Mouse (Mus musculus): ENCODE data around the gene Gm20388. TPM values are rescaled to one million over a fixed set of nuclear protein-coding genes. Genes with fewer than 3 reads are reported as not detected.
A peak's percentile ranks its signal among the peaks of the same experiment; 100 is the strongest.

Gene Gm20388
- polyA plus RNA-seq, 1 experiment from 2014 or later, result 5.5 TPM

DNA sequence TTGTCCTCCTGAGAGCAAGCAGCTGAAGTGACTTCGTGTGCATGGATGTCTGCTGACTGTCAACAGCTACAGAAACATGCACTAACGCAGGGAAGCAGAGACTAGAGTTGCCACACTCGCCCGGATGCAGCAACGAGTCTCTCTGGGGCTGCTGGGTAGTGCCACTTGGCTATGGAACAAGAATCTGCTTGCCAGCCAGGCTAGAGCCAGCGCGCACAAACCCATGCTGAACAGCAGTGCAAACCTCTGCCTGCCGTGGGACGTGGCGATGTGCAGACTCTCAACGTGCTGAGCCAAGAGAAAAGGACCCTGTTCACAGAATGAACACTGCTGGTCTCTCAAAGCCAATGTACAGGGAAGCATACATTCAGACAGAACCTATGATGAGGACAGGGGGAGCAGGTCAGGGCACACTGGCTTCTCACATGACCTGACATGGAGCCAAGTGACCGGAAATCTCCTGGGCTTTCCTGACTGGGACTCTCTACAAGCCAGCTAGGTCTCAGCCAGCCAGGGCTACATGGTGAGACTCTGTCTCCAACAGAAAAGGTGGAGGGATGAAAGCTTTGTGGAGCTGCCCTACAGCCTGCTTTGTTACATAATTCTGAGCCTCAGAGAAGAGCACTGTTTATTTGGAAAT is 1901.4 kb downstream of the Gm20388 start:
- Histone ChIP-seq H3K27ac (no peak overlapping the region), H3K4me2 (no peak overlapping the region), H3K27me3 (no peaks in the 10 kb centered on the region), H3K4me3 (no peak overlapping the region), H3K9ac (no peak overlapping the region), H3K36me3 (peaks cover 32% of the 10 kb centered on the region), H3K4me1 (no peaks in the 10 kb centered on the region), H3K9me3 (no peaks in the 10 kb centered on the region)
- 93% methylated on average over 12 of the region's 12 CpGs for WGBS
- ATAC-seq (ENCODE audit: borderline replicate concordance, extremely low read depth, low FRiP score, low TSS enrichment), result no peak

DNA sequence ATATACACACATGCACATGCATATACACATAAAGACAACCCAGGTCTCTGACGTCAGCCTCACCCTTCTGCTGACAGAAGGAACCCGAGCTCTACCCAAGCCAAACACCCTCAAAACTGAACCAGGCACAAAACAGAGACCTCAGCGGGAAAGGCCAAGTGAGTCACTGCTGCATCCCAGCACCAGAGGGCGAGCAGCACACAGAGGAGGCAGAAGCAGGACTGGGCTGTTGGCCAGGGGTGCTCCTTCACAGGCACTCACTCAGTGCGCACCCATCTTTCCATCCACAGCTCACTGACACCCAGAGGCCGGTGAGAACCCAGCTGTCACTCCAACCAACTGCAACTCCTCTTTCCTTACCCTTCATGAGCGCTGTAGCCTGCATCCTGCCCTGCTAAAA is 1907.6 kb downstream of the Gm20388 start:
- no peak overlapping the region for H3K9ac ChIP-seq
- no peaks in the 10 kb centered on the region for H3K9me3 ChIP-seq
- no peak for ATAC-seq (ENCODE audit: borderline replicate concordance, extremely low read depth, low FRiP score, low TSS enrichment)
- H3K27ac ChIP-seq, result no peak overlapping the region
- no peak overlapping the region for H3K4me3 ChIP-seq
- H3K4me1 ChIP-seq, result no peaks in the 10 kb centered on the region
- no peak overlapping the region for H3K4me2 ChIP-seq
- no peaks in the 10 kb centered on the region for H3K27me3 ChIP-seq
- WGBS, result 73% methylated on average over 7 of the region's 7 CpGs
- H3K36me3 ChIP-seq, result peaks cover 37% of the 10 kb centered on the region

DNA sequence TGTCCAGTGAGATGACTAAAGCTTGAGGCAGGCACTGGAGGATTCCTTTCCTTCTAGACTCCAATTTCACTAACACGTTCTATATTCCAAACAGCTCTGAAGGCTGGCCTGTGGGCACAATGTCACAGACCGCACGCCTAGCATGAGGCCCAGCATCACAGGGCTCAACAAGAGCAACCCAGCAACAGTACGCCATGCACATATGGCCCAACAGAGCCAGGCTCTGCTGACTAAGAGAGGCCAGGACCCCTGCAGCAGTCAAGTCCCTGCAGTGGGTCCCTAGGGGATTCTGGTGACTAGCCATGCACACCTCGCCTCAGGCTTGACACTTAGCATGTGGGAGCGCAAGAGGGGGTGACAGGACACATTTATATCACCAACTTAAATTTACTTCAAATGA is 1910.2 kb downstream of the Gm20388 start:
- ATAC-seq (ENCODE audit: borderline replicate concordance, extremely low read depth, low FRiP score, low TSS enrichment), result no peak

DNA sequence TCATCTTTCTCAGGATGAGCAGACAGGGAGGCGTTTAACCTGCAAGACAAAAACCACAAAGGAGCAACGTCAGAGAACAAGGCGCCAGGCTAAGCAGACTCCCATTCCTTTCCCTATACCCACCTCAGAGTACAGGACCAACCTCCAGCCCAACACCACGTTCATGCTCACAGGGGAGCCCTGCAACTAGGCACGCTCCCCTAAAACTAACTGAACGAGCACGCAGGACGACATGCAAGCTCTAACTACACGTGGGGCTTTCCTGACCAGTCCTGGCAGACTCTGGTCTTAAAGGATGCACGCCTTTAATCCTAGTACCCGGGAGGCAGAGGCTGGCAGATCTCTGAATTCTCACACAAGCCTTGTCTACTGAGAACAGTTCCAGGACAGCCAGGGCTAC is 1910.7 kb downstream of the Gm20388 start:
- H3K4me3 ChIP-seq, result no peak overlapping the region
- H3K9ac ChIP-seq, result no peak overlapping the region
- WGBS, result 85% methylated on average over 11 of the region's 11 CpGs
- no peaks in the 10 kb centered on the region for H3K4me1 ChIP-seq
- H3K36me3 ChIP-seq, result peaks cover 16% of the 10 kb centered on the region; the same call in 1 of the 2 replicates
- H3K4me2 ChIP-seq, result no peak overlapping the region
- H3K27me3 ChIP-seq, result no peaks in the 10 kb centered on the region
- ATAC-seq (ENCODE audit: borderline replicate concordance, extremely low read depth, low FRiP score, low TSS enrichment), result no peak
- no peaks in the 10 kb centered on the region for H3K9me3 ChIP-seq
- H3K27ac ChIP-seq, result no peak overlapping the region

More for the DNA sequence above, 1910.2 kb downstream of the Gm20388 start:
- H3K27me3 ChIP-seq, result no peaks in the 10 kb centered on the region
- H3K4me1 ChIP-seq, result no peaks in the 10 kb centered on the region
- H3K9ac ChIP-seq, result no peak overlapping the region
- no peak overlapping the region for H3K27ac ChIP-seq
- peaks cover 16% of the 10 kb centered on the region for H3K36me3 ChIP-seq
- 92% methylated on average over 6 of the region's 6 CpGs for WGBS
- no peaks in the 10 kb centered on the region for H3K9me3 ChIP-seq
- no peak overlapping the region for H3K4me3 ChIP-seq
- no peak overlapping the region for H3K4me2 ChIP-seq

DNA sequence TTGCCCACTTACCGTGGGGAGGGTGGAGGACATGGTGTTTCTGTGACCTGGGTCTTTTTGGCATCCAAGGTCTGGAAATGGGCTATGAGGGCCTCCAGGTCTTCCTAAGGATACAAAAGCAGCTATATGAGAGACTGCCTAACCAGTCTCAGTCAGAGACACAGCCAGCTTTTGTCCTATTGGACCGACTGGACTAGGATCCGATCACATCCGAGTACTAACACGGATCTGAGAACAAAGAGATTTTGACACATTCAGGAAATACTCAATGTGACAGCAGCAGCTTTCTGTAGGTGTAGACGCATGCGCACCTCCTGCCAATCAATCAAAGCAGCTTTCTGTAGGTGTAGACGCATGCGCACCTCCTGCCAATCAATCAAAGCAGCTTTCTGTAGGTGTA is 1911.1 kb downstream of the Gm20388 start:
- 88% methylated on average over 9 of the region's 9 CpGs for WGBS
- H3K4me3 ChIP-seq, result no peak overlapping the region
- H3K4me2 ChIP-seq, result no peak overlapping the region
- H3K9ac ChIP-seq, result no peak overlapping the region
- ATAC-seq (ENCODE audit: borderline replicate concordance, extremely low read depth, low FRiP score, low TSS enrichment), result no peak
- no peaks in the 10 kb centered on the region for H3K9me3 ChIP-seq
- H3K36me3 ChIP-seq, result peaks cover 16% of the 10 kb centered on the region; the same call in 1 of the 2 replicates
- no peak overlapping the region for H3K27ac ChIP-seq
- H3K4me1 ChIP-seq, result no peaks in the 10 kb centered on the region
- H3K27me3 ChIP-seq, result no peaks in the 10 kb centered on the region

DNA sequence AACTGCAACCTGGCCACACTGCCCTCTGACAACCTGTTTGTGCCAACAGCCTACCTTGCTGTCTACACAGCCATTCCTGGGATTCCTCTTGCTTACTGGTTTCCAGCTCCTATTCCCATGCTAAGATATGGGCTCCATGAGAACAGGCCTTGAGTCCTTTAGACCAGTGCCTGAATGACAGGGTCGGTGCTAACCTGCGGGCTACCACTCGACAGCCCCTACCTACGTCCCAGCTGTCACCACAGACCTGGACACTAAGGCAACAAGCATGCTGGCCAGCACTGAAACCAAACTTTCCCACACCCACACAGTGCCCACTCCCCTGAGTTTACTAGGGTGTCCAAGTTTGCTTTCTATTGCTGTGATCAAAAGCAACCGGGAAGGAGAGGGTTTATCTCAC is 1917.1 kb downstream of the Gm20388 start:
- H3K4me3 ChIP-seq, result peak overlapping the region; percentile 92
- ATAC-seq (ENCODE audit: borderline replicate concordance, extremely low read depth, low FRiP score, low TSS enrichment), result no peak
- no peaks in the 10 kb centered on the region for H3K36me3 ChIP-seq
- H3K27me3 ChIP-seq, result no peaks in the 10 kb centered on the region
- H3K4me1 ChIP-seq, result peaks cover 17% of the 10 kb centered on the region
- peak overlapping the region; percentile 77 for H3K4me2 ChIP-seq
- H3K9ac ChIP-seq, result no peak overlapping the region
- no peak overlapping the region for H3K27ac ChIP-seq
- H3K9me3 ChIP-seq, result no peaks in the 10 kb centered on the region
- 85% methylated on average over 5 of the region's 5 CpGs for WGBS

DNA sequence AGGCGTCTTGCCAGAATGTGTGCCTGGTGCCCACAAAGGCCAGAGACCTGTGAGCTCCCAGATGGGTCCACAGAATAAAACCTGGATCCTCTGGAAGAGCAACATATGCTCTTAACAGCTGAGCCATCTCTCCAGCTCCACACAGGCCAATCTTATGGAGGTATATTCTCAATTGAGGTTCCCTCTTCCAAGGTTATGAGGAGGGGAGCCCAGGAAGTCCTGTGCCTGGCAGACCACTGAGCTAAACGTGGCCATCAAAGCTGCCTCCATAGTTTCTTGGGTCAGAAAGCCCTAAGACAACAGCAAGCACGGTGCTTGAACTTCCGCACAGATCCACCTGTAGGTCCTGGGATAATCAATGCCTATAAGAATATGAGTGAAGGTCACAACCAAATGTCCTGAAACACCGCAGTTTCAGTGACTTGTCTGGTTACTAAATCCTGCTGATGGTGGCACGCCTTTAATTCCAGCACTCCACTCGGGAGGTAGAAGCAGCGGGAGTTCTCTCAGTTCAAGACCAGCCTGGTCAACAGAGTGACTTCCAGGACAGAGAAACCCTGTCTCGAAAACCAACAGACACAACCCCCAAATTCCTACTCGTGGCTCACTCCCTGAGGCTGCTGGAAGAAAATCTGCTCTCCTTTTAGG is 1917.9 kb downstream of the Gm20388 start:
- H3K9me3 ChIP-seq, result no peaks in the 10 kb centered on the region
- peak overlapping the region; percentile 92 for H3K4me3 ChIP-seq
- peak overlapping the region; percentile 77 for H3K4me2 ChIP-seq
- H3K27ac ChIP-seq, result no peak overlapping the region
- H3K4me1 ChIP-seq, result peaks cover 17% of the 10 kb centered on the region
- H3K36me3 ChIP-seq, result no peaks in the 10 kb centered on the region
- peak overlapping the region; percentile 83 for H3K9ac ChIP-seq
- no peak for ATAC-seq (ENCODE audit: borderline replicate concordance, extremely low read depth, low FRiP score, low TSS enrichment)
- H3K27me3 ChIP-seq, result no peaks in the 10 kb centered on the region
- 30% methylated on average over 10 of the region's 10 CpGs for WGBS

DNA sequence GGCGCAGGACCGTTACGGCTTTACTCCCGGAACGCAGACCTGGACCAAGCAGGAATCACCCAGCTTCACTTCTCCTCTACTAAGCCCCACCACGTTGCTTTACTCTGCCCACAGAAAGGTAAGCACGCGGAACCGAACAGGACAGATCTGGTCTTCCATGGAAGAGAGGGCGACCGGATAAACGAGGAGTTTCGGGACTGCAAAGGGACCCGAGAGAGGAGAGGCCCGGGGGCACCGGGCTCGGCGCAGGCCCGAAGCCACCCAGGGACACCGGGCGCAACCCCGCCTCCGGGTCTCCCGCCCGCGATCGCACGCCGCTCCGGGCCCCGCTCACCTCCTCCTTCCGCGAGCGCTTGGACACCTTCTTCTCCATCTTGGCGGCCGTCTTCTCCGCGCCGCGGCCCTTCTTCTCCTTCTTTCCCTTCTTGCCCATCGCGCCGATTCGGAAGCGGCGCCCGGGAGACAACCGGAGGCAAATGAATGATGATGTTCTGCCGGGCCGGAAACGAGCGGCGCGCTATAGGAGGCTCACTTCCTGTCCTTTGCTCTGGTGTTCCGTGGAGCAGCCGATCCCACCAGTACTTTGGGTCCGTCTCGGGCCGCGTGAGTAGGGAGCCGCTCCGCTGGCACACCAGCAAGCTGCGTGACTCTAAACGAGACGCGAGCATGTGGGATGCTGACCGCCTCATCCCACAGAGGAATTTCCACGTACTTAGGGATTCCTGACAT is 1918.6 kb downstream of the Gm20388 start, which contains the start of gene Klhdc4:
Gene Klhdc4, minus strand, starts transcription at position 522 of the 729 bp plus-strand sequence.
- H3K9me3 ChIP-seq, result no peaks in the 10 kb centered on the region
- peak within 1 kb of the TSS; percentile 77 for H3K4me2 ChIP-seq
- WGBS, result under 1% methylated on average over 65 of the region's 68 CpGs
- peak within 1 kb of the TSS; percentile 19; the same call in 1 of the 2 replicates for H3K27ac ChIP-seq
- H3K9ac ChIP-seq, result peak within 1 kb of the TSS; percentile 83
- no peaks in the 10 kb centered on the region for H3K27me3 ChIP-seq
- no peaks in the 10 kb centered on the region for H3K36me3 ChIP-seq
- peaks cover 17% of the 10 kb centered on the region for H3K4me1 ChIP-seq
- peak within 1 kb of the TSS; percentile 92 for H3K4me3 ChIP-seq
- peak; percentile 98 for ATAC-seq (ENCODE audit: borderline replicate concordance, extremely low read depth, low FRiP score, low TSS enrichment)

DNA sequence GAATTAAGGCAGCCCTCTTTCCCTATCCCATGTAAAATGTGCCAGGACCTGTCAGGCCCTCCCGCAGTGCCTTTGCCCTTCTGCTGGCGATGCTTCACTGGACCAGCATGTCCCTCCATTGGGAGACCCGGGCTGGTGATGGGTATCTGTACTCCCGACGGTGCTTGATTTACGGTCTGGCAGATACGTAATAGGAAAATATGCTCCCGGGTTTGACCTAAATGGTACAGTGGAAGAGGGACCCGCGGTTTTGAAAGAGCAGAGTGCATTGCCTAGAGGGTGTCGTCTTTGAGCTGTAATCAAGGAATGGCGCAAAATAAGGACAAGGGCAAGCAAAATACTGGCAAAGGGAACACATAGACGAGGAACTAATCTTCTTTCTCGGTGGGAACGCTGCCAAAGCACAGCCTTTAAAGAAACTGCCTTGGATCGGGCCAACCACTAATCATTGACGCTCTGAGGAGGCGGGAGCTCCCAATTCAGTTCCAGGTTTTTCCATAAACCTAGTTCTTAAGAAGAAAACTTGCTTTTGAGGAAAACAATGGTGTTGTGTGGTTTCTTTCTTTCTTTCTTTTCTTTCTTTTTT is 1919.2 kb downstream of the Gm20388 start:
- H3K4me1 ChIP-seq, result peaks cover 17% of the 10 kb centered on the region
- no peaks in the 10 kb centered on the region for H3K36me3 ChIP-seq
- 14% methylated on average over 18 of the region's 18 CpGs for WGBS
- H3K27me3 ChIP-seq, result no peaks in the 10 kb centered on the region
- peak overlapping the region; percentile 77 for H3K4me2 ChIP-seq
- peak; percentile 73; the same call in 1 of the 2 replicates for ATAC-seq (ENCODE audit: borderline replicate concordance, extremely low read depth, low FRiP score, low TSS enrichment)
- H3K9me3 ChIP-seq, result no peaks in the 10 kb centered on the region
- no peak overlapping the region for H3K27ac ChIP-seq
- H3K4me3 ChIP-seq, result peak overlapping the region; percentile 92
- peak overlapping the region; percentile 83 for H3K9ac ChIP-seq

DNA sequence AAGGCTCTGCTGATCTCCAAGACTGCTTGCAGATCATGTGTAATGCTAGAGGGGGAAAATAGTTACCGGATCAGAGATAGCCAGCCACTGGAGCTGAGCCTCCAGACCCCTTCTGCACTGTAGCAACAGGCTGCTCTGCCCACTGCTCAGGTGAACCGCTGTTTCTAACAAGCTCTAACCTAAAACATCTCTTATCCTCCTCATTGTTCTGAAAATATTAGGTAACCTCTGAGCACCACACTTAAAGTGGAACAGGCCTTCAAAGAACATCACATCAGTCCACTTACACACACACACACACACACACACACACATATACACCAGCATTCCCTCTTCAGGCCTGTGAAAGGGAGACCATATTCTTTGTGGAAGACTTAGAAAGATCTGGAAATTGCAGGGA is 1921.4 kb downstream of the Gm20388 start:
- no peak for ATAC-seq (ENCODE audit: borderline replicate concordance, extremely low read depth, low FRiP score, low TSS enrichment)
- no peaks in the 10 kb centered on the region for H3K36me3 ChIP-seq
- H3K27ac ChIP-seq, result no peak overlapping the region
- H3K9me3 ChIP-seq, result no peaks in the 10 kb centered on the region
- no peak overlapping the region for H3K4me2 ChIP-seq
- H3K4me1 ChIP-seq, result peaks cover 17% of the 10 kb centered on the region
- WGBS, result 76% methylated on average over 2 of the region's 2 CpGs
- H3K9ac ChIP-seq, result no peak overlapping the region
- H3K27me3 ChIP-seq, result no peaks in the 10 kb centered on the region
- H3K4me3 ChIP-seq, result no peak overlapping the region

DNA sequence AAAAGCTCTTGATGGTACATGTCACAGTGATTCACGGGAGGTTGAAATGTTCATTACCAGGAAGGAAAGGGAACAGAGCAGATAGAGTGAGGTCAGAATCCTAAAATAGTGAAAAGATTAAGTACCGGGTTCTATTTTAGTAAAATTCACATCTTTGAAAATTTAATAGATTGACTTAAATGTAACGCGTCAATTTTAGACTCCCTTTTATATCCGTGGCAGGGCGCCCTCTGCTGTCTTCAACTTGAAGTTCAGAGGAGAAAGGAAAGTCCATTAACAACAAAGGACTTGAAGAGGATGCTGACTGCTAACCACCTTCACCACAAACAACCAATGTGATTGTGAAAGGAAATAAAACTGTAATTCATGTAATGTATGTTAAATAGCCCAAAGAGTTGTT is 1921.9 kb downstream of the Gm20388 start:
- H3K4me2 ChIP-seq, result no peak overlapping the region
- WGBS, result 12% methylated on average over 6 of the region's 6 CpGs
- no peak overlapping the region for H3K4me3 ChIP-seq
- H3K9me3 ChIP-seq, result no peaks in the 10 kb centered on the region
- no peak overlapping the region for H3K9ac ChIP-seq
- H3K4me1 ChIP-seq, result peaks cover 17% of the 10 kb centered on the region
- no peaks in the 10 kb centered on the region for H3K27me3 ChIP-seq
- no peak overlapping the region for H3K27ac ChIP-seq
- H3K36me3 ChIP-seq, result no peaks in the 10 kb centered on the region
- no peak for ATAC-seq (ENCODE audit: borderline replicate concordance, extremely low read depth, low FRiP score, low TSS enrichment)

Data from lung, embryonic 15.5 days (tissue).